Mouse (Mus musculus) ES-CJ7 (cell line): ENCODE data around the gene Grm4.

Experiments
- DNase-seq: peaks from one replicate; pipeline ENCODE4 v3.0.0; 2011; ENCODE audit warnings: low read depth, low spot score

Gene Grm4

DNA sequence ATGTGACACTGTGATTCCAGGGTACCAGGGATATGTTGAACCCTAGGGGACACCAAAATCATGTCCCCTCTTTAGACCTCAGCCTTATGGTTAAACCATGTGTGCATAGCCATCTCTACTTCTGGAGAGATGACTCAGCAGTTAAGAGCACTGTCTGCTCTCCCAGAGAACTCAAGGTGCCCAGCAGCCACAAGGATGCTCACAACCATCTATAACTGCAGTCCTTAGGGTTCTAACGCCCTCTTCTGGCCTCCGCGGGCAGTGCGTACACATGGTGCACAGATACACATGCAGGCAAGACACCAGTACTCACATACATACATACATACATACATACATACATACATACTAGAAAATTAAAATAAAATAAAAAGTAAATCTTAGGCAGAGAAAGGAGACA lies 127.8 kb downstream of the Grm4 start:
- peak; percentile 78 for DNase-seq

DNA sequence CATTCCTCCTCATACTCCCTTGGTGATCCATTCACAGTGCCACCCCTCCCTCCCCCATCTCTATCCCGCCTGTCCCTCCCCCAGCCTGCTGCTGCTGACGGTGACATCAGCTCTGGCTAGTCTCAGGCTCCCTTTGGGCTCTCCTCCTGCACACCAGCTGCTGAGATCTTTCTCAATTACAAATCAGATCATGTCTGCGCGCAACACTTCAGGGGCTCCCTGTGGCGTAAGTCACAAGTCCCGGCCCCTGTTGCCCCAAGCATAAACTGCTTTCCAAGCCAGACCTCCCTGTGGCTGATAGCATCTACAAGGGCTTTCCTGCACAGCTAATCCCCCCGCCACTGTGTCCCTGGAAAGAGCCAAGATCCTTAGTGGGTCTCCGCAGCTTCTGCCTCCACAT lies 128.3 kb downstream of the Grm4 start:
- peak; percentile 36 for DNase-seq

DNA sequence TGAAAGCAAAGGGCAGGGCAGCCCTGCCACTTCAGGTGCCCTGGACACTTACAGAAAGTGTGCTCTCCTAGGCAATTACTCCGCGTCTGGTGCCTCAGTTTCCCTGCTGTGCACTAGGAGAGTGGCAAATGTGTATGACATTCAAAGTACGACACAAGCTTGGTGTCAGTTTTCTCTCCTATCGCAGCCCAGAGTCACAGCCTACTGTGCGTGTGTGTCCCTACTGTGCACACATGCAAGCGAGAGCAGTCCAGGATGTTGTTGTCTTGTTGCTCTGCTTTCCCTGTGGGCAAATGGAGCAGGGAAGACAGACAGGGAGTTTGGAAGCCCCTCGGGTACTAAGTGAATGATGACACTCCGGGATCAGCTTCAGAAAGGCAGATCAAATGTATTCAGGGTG lies 131.2 kb downstream of the Grm4 start:
- no peak for DNase-seq

DNA sequence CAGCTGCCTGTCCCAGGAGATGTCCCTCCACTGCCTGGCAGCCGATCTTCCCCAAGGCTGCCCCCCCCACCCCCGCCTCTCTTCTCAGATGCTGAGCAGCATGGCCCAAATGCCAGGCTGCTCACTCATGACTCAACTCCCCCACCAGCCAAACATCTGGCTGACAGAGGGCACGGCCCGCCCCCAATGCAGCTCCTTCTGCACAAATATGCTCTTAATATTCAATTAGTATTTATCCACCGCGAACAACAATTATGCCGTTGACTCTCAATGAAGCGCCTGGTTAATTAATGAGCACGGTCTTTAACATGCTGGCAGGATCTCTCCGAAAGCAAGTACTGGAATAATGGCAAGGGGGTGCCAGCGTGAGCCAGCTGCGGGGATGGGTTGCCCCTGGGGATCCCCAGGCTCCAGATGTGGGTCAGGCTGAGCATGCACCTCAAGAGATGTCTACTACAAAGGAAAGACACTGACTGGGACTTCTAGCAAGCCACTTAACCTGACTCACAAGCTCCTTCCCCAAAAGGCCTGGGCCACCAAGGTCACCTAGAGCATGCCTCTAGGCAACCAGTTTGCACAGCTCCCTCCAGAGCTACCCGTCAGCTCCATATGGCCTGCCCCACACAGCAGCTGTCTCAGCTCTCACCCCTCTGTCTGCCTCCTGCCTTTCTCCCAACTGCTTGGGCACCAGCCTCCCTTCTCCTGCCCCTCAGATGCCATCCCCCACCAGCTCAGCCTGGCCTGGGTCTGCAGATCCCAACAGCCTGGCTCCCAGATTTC lies 131.8 kb downstream of the Grm4 start:
- DNase-seq: no peak

DNA sequence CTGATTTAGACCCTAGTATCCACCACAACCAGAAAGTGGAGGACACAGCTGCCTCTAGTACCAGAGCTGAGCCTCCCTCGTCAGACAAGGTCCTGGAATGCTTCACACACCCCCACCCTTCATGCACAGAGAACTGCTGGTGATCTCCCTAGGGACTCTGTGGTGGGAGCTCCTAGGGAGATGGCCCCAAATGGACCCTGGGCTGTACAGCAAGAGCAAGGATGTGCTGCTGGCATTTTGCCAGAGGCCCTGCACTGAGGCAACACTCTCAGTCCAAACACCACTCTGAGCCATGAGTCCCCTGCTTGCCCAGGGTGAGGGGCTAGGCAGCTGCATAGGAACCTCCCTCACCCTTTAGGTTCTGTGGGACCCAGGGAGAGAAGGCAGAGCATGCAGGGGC lies 134.8 kb downstream of the Grm4 start:
- no peak for DNase-seq

DNA sequence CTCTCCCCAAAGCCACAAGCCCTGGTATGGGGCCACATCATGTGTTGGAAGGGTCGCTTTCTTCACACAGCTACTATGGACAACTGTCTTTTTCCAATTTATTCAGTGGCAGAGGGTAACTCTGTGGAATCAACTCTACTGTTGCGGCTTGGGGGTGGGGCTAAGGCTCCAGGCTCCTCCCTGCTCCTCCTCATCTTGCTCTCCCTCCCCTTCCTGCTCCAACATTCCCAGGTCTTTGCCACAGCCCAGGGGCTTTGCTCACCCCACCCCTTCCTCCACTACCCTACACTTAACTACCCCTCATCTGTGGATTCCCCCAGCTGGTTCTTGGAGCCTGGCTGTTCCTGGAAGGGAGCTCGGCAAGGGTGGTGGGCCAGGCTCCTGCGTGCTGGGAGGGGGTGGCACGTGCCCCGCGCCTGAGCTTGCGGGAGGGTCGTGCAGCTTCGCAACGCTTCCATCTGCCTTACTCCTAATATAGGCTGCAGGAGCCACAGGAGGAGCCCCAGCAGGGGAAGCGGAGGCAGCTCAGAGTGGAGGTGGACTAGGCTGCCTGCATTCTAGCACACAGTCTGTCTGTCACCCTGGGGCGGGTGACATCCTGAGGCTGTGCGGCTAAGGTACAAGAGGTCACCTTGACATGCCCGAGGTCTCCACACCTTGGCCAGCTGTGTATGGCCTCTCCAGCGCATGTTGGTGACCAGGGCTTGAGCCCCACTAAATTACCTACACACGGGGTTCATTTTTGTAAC lies 135.5 kb downstream of the Grm4 start:
- no peak for DNase-seq

DNA sequence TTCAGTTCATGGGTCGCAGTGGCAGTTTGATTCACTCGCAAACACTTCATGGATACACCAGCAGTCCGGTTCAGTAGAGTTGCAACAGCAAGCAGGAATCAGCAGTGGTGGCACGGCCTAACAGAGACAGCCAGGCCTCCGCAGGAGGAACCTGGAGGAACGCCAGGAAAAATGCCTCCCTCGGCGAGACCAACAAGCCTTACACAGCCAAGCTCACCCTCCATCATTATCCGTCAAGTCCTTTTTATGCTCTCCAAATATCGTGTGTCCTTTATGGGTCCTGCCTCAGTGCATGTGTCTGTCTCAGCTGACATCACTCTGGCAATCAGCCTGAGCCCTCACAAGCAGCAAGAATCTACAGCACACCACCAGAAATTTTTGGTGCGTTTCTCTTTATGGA lies 138.3 kb downstream of the Grm4 start:
- DNase-seq: no peak

DNA sequence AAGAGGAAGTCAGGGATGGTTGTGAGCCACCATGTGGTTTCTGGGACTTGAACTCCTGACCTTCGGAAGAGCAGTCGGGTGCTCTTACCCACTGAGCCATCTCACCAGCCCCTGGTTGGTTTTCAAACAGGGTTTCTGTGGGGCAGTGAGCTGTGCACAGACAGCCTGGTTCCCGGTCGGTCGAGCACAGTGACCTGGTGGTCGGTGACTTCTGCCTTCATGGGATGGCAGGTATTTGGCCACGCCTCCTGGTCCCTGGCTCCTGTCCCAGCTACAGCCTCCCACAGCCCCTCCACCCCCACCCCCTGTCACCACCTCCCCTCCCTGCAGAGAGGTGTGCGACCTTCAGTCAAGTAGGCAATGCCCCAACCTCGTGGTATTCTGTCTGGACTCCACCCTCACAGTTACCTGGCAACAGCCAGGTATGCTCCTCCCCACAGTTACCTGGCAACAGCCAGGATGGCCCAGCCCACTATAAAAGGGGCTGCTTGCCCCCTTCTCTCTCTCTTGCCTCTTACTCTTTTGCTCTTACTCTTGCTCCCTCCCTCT lies 140.2 kb downstream of the Grm4 start:
- DNase-seq: peak; percentile 40

DNA sequence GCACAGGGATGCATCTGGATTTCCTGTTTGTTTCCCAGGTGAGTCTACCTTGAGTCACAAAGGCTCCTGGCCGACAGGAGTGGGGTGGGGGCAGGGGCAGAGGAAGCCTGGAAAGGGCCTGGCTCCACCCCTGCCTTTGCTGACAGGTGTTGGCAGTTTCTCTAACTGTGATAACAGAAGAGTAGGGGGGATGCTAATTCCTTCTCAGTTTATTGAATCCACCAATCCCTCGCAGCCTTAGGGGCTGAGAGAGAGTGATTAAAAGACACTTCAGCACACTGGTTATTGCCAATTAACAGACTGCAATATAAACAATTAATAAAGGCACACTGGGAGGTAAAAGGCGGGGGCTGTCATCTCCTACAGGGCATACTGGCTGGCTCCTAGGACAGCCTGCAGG lies 142.2 kb downstream of the Grm4 start:
- DNase-seq: no peak

DNA sequence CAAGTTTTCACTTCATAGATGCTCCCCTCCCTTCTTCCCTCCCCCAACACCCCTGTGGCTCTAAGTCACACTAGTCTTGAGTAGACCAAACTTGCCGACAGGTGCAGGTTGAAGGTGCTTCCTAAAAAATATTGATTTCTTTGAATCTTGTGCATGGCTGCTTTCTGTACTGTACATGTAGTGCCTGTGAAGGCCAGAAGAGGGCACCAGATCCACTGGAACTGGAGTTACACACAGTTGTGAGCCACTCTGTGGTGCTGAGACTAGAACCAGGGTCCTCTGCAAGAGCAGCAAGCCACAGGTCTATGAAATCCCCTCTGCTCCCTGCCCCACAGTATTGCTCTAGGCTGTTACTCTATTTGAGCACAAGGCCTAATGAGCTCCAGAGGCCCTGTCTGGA lies 144.1 kb downstream of the Grm4 start:
- peak; percentile 46 for DNase-seq

DNA sequence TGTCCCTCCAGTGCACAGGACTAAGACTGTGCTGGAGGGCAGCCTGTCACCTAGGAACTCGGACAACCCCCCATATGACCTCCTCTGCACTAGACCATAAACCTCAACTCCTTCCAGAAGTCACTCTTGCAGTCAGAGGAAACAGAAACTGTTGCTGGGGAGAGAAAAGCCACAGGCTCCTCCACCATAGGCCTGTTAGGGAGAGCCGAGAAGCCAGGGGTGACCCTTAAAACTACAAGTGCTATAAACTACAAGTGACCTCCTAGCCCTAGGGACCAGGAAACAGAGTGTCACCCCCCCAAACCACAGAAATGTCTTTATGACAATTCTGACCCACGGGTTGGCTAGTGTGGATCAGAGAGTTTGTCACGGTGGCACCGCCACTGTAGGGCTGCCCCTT lies 145.7 kb downstream of the Grm4 start:
- no peak for DNase-seq
